Mouse (Mus musculus) liver, embryonic 14.5 days (tissue): Measurements from ENCODE around the gene Vps52. TPM values are rescaled to one million over a fixed set of nuclear protein-coding genes. Genes with fewer than 3 reads are reported as not detected.
A peak's percentile ranks its signal among the peaks of the same experiment; 100 is the strongest.

Experiments
- ATAC-seq: fragments of 200-750 bp; cut with Nextera tagmentation; 2 replicates; pipeline ENCODE4 v1.8.0; 2017; ENCODE audit warnings: moderate number of reproducible peaks, mild to moderate bottlenecking, moderate library complexity; ENCODE audit not compliant: insufficient read depth
- DNase-seq, 3 experiments: peaks; one replicate each; pipeline ENCODE4 v3.0.0-alpha.2; 2012 to 2013; ENCODE audit warnings: low read depth in 3 of 3, low spot score in 3 of 3
- H3K27ac ChIP-seq: fragments of 300-500 bp; sonication (generic); 2 replicates; pipeline ENCODE4 v1.5.1; 2014; ENCODE audit warnings: moderate library complexity, mild to moderate bottlenecking, control low read depth, inconsistent platforms
- H3K27me3 ChIP-seq: fragments of 300-500 bp; sonication (generic); 2 replicates; pipeline ENCODE4 v1.6.1; 2014; ENCODE audit warnings: mild to moderate bottlenecking, low read length, moderate library complexity; ENCODE audit not compliant: control insufficient read depth, insufficient read depth
- H3K36me3 ChIP-seq: fragments of 300-500 bp; sonication (generic); replicated peaks from 2 replicates; pipeline ENCODE4 v1.6.1; 2014; ENCODE audit warnings: low read depth; ENCODE audit not compliant: control insufficient read depth, insufficient read depth
- H3K4me1 ChIP-seq, 2 experiments: fragments of 200-500 bp in 1 of 2; fragments of 300-500 bp in 1 of 2; sonication (generic) in 1 of 2; replicated peaks; 2 replicates each; pipeline ENCODE4 v1.6.1; 2012 to 2014; ENCODE audit warnings: antibody characterized with exemption in 1 of 2, inconsistent platforms in 1 of 2, low read length in 1 of 2; ENCODE audit not compliant: control insufficient read depth in 2 of 2, insufficient read depth in 2 of 2
- H3K4me2 ChIP-seq: fragments of 300-500 bp; sonication (generic); 2 replicates; pipeline ENCODE4 v1.6.1; 2014; ENCODE audit warnings: low read depth, mild to moderate bottlenecking, control low read depth, moderate library complexity
- H3K4me3 ChIP-seq, 2 experiments: fragments of 200-500 bp in 1 of 2; fragments of 300-500 bp in 1 of 2; sonication (generic) in 1 of 2; 2 replicates each; pipeline ENCODE4 v1.5.1; 2012 to 2014; ENCODE audit warnings: low read depth in 2 of 2, low read length in 2 of 2, mild to moderate bottlenecking in 2 of 2, control low read depth in 1 of 2, inconsistent platforms in 1 of 2, moderate library complexity in 1 of 2; ENCODE audit not compliant: insufficient read depth in 1 of 2
- H3K9ac ChIP-seq: fragments of 300-500 bp; sonication (generic); replicated peaks from 2 replicates; pipeline ENCODE4 v1.6.1; 2014; ENCODE audit warnings: mild to moderate bottlenecking, control low read depth, moderate library complexity
- H3K9me3 ChIP-seq: fragments of 300-500 bp; sonication (generic); 2 replicates; pipeline ENCODE4 v1.6.1; 2016; ENCODE audit warnings: low read length, mixed read lengths; ENCODE audit not compliant: control insufficient read depth
- CTCF ChIP-seq: IDR thresholded peaks from 2 replicates; pipeline ENCODE4 v1.5.1; 2016; ENCODE audit warnings: antibody characterized with exemption, low read depth, control low read depth
- EP300 ChIP-seq: IDR thresholded peaks from 2 replicates; pipeline ENCODE4 v1.6.1; 2016; ENCODE audit warnings: antibody characterized with exemption, low read depth
- WGBS: fragments of 180-500 bp; shearing (Covaris S2); extraction: QIAGEN DNeasy Blood & Tissue Kit; methylation state at CpG from one replicate; pipeline ENCODE4 v1.1.7; 2014; ENCODE audit not compliant: insufficient replicate concordance; 5-methylcytosine and 5-hydroxymethylcytosine counted together
- polyA plus RNA-seq, 2 experiments: library from polyadenylated mRNA; depleted of rRNA in 1 of 2; stranded (reverse) in 1 of 2; unstranded in 1 of 2; fragments of >200 nt; fragmentation: Nextera tagmentation in 1 of 2; extraction: Ambion mirVana in 1 of 2; gene quantifications; 2 replicates each; pipeline versions ENCODE4 v1.2.1 to v1.2.3; 2012 to 2014

Gene Vps52
- polyA plus RNA-seq, 2 experiments: 15.2 to 17.4 TPM

DNA sequence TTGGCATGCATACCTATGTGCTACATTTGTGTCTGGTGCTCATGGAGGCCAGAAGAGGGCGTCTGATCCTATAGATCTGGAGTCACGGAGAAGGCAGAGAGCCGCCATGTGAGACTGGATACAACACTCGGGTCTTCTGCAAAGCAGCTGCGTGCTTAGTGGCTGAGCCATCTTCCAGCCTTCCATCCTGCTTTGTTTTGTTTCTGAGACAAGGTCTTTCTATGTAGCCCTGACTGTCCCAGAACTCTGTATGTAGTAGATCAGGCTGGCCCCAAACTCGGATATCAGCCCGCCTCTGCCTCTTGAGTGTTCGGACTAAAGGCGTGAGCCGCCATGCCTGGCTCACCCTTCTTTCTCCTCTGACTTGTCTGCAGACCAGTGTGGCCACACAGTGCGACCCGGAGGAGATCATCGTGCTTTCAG is 40.6 kb upstream of the Vps52 start:
- Histone ChIP-seq H3K4me2 (peak overlapping the region; percentile 75), H3K36me3 (peaks cover 34% of the 10 kb centered on the region), H3K9ac (no peak overlapping the region; the same call in 1 of the 2 replicates), H3K4me3 (peak overlapping the region; percentile 1 to 71; a peak in 3 of 4 replicates), H3K4me1 (peaks cover 15 to 16% of the 10 kb centered on the region in 2 experiments), H3K27ac (peak overlapping the region; percentile 71), H3K27me3 (no peaks in the 10 kb centered on the region), H3K9me3 (peaks cover 5% of the 10 kb centered on the region)
- no peak for DNase-seq
- ATAC-seq: no peak
- WGBS: 65% methylated on average over 13 of the region's 13 CpGs
- TF ChIP-seq CTCF (peak; percentile 65), EP300 (no peak)

GRCm38 (mm10) chr17:33915671-33916250 is 39.9 kb upstream of the Vps52 start, which contains the start of the genes Tapbp and Zbtb22:
Tapbp (plus strand) TSS chr17:33915899.
Zbtb22 (plus strand) TSS chr17:33915904.
- TF ChIP-seq CTCF: no peak
- TF ChIP-seq EP300: no peak
- DNase-seq: peak; percentile 97
- H3K27me3 ChIP-seq: no peaks in the 10 kb centered on the region
- H3K27ac ChIP-seq: peak within 1 kb of the TSS; percentile 71
- H3K9ac ChIP-seq: peak within 1 kb of the TSS; percentile 68
- peaks cover 5% of the 10 kb centered on the region for H3K9me3 ChIP-seq
- peaks cover 10 to 16% of the 10 kb centered on the region in 2 experiments for H3K4me1 ChIP-seq
- peak within 1 kb of the TSS; percentile 75 for H3K4me2 ChIP-seq
- peak; percentile 84 for ATAC-seq
- WGBS: under 1% methylated on average over 34 of the region's 34 CpGs
- H3K36me3 ChIP-seq: peaks cover 34% of the 10 kb centered on the region
- peak within 1 kb of the TSS; percentile 71 to 86 for H3K4me3 ChIP-seq

DNA sequence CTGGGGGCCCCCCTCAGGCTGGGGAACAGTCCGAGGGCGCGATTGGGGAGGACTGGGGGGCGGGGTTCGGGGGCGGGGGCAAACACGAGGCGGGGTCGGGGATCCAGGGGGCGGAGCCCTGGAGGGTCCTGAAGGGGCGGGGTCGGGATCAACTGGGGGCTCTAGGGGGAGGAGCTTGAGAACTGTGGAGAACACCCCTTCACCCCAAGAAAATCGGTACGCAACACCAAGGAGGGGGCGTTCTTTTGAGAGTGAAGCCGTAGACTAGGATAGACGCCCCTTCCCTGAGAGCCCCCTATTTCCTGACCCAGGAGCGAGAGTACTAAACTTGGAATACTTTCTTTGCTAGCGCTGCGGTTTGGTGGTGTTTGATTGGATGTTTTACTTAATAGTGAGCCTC is 39.3 kb upstream of the Vps52 start:
- Histone ChIP-seq H3K9ac (peak overlapping the region; percentile 68), H3K27ac (peak overlapping the region; percentile 71), H3K9me3 (peaks cover 5% of the 10 kb centered on the region), H3K36me3 (peaks cover 32% of the 10 kb centered on the region), H3K27me3 (no peaks in the 10 kb centered on the region), H3K4me3 (peak overlapping the region; percentile 71 to 86), H3K4me1 (peaks cover 10 to 18% of the 10 kb centered on the region in 2 experiments), H3K4me2 (peak overlapping the region; percentile 75)
- 6% methylated on average over 15 of the region's 20 CpGs for WGBS
- ATAC-seq: no peak; the same call in 1 of the 2 replicates
- TF ChIP-seq EP300 (no peak), CTCF (no peak)
- no peak for DNase-seq

DNA sequence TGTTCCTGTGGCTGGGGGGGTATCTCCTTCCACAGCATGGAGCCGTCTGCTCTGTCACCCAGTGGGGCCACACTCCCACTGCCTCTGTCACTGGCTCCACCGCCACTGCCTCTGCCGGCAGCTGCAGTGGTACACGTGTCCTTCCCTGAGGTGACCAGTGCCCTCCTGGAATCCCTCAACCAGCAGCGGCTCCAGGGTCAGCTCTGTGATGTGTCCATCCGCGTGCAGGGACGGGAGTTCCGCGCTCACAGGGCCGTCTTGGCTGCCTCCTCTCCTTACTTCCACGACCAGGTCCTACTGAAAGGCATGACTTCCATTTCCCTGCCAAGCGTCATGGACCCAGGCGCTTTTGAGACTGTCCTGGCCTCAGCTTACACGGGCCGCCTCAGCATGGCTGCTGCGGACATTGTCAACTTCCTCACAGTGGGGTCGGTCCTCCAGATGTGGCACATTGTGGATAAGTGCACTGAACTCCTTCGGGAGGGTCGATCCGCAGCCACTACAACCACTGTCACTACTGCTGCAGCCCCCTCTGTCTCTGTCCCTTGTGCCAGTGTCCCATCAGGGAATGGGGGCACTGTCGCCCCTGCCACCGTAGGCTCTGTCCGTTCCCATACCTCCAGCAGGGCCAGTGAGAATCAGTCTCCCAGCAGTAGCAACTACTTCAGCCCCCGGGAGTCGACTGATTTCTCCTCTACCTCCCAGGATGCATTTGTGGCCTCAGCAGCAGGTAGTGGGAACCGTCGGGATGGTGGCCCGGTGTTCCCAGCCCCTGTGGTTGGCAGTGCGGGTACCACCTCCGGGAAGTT is 38.6 kb upstream of the Vps52 start:
- peaks cover 26% of the 10 kb centered on the region for H3K36me3 ChIP-seq
- peak overlapping the region; percentile 75 for H3K4me2 ChIP-seq
- H3K4me3 ChIP-seq: peak overlapping the region; percentile 21 to 71; a peak in 3 of 4 replicates
- no peak overlapping the region for H3K27ac ChIP-seq
- whole genome bisulfite sequencing: 86% methylated on average over 31 of the region's 31 CpGs
- peaks cover 10 to 18% of the 10 kb centered on the region in 2 experiments for H3K4me1 ChIP-seq
- no peak for ATAC-seq
- no peak for TF ChIP-seq CTCF
- no peak for TF ChIP-seq EP300
- no peak for DNase-seq
- H3K27me3 ChIP-seq: no peaks in the 10 kb centered on the region
- no peak overlapping the region for H3K9ac ChIP-seq
- peaks cover 5% of the 10 kb centered on the region for H3K9me3 ChIP-seq

- TF ChIP-seq EP300 (no peak), CTCF (no peak)
- H3K27ac ChIP-seq: no peak overlapping the region
- H3K36me3 ChIP-seq: peaks cover 20% of the 10 kb centered on the region
- H3K27me3 ChIP-seq: no peaks in the 10 kb centered on the region
- peaks cover 5% of the 10 kb centered on the region for H3K9me3 ChIP-seq
- no peak overlapping the region for H3K9ac ChIP-seq
- H3K4me3 ChIP-seq: peak overlapping the region in 1 of 2 experiments; percentile 0; a peak in 1 of 4 replicates
- DNase-seq (no peak), ATAC-seq (no peak)
- H3K4me2 ChIP-seq: no peak overlapping the region
- H3K4me1 ChIP-seq: peaks cover 10 to 18% of the 10 kb centered on the region in 2 experiments
- WGBS: 84% methylated on average over 18 of the region's 18 CpGs
These were observed 37.8 kb upstream of the Vps52 start for GRCm38 (mm10) chr17:33917656-33918292.
